Mouse (Mus musculus) heart, embryonic 11.5 days (tissue): ENCODE results near the gene Vmn1r70. TPM values are rescaled to one million over a fixed set of nuclear protein-coding genes. Genes with fewer than 3 reads are reported as not detected.

Experiments
- ATAC-seq: fragments of 200-750 bp; cut with Nextera tagmentation; replicated peaks from 2 replicates; pipeline ENCODE4 v1.8.0; 2017; ENCODE audit warnings: moderate library complexity; ENCODE audit not compliant: insufficient number of reproducible peaks, low FRiP score, low TSS enrichment
- H3K27ac ChIP-seq: fragments of 300-500 bp; sonication (generic); 2 replicates; pipeline ENCODE4 v1.5.1; 2014; ENCODE audit warnings: mild to moderate bottlenecking, low read depth, low read length
- H3K27me3 ChIP-seq: fragments of 300-500 bp; sonication (generic); 2 replicates; pipeline ENCODE4 v1.6.1; 2014; ENCODE audit warnings: mild to moderate bottlenecking, low read length, mixed read lengths; ENCODE audit not compliant: control insufficient read depth, insufficient read depth
- H3K36me3 ChIP-seq: fragments of 300-500 bp; sonication (generic); 2 replicates; pipeline ENCODE4 v1.6.1; 2014; ENCODE audit warnings: mild to moderate bottlenecking, low read length, moderate library complexity, mixed read lengths; ENCODE audit not compliant: control insufficient read depth, insufficient read depth
- H3K4me1 ChIP-seq: fragments of 300-500 bp; sonication (generic); 2 replicates; pipeline ENCODE4 v1.6.1; 2014; ENCODE audit warnings: low read length; ENCODE audit not compliant: control insufficient read depth, insufficient read depth
- H3K4me2 ChIP-seq: fragments of 300-500 bp; sonication (generic); 2 replicates; pipeline ENCODE4 v1.6.1; 2014; ENCODE audit warnings: mild to moderate bottlenecking, moderate library complexity
- H3K4me3 ChIP-seq: fragments of 300-500 bp; sonication (generic); 2 replicates; pipeline ENCODE4 v1.5.1; 2014; ENCODE audit warnings: low read depth, low read length
- H3K9ac ChIP-seq: fragments of 300-500 bp; sonication (generic); 2 replicates; pipeline ENCODE4 v1.6.1; 2014; ENCODE audit warnings: mild to moderate bottlenecking, low read depth, low read length, moderate library complexity
- H3K9me3 ChIP-seq: fragments of 300-500 bp; sonication (generic); replicated peaks from 2 replicates; pipeline ENCODE4 v1.6.1; 2016; ENCODE audit warnings: low read length; ENCODE audit not compliant: control insufficient read depth
- WGBS: fragments of 180-500 bp; shearing (Covaris S2); extraction: QIAGEN DNeasy Blood & Tissue Kit; methylation state at CpG from one replicate; pipeline ENCODE4 v1.1.7; 2014; ENCODE audit not compliant: insufficient replicate concordance; 5-methylcytosine and 5-hydroxymethylcytosine counted together
- polyA plus RNA-seq: library from polyadenylated mRNA; unstranded; fragments of >200 nt; fragmentation: Nextera tagmentation; extraction: Ambion mirVana; gene quantifications from 2 replicates; pipeline ENCODE4 v1.2.1, GENCODE M21; 2014

Vmn1r70 gene
- not detected in 2 replicates for polyA plus RNA-seq

- 54% methylated on average over 1 of the region's 1 CpGs for WGBS
- Histone ChIP-seq H3K27me3 (no peaks in the 10 kb centered on the region), H3K4me3 (no peak within 1 kb of the TSS), H3K4me1 (no peaks in the 10 kb centered on the region), H3K4me2 (no peak within 1 kb of the TSS), H3K36me3 (no peaks in the 10 kb centered on the region), H3K27ac (no peak within 1 kb of the TSS), H3K9me3 (peaks cover 23% of the 10 kb centered on the region), H3K9ac (no peak within 1 kb of the TSS)
- no peak for ATAC-seq
Measured at GRCm38 (mm10) chr7:10631232-10631631, at the start of gene Vmn1r70. Gene Vmn1r70, plus strand, starts transcription at chr7:10631532.

GRCm38 (mm10) chr7:10613559-10613958 is 17.8 kb upstream of the Vmn1r70 start, which contains the start of gene Vmn1r69:
Gene Vmn1r69, minus strand, starts transcription at chr7:10613659.
- Histone ChIP-seq H3K4me3 (no peak within 1 kb of the TSS), H3K36me3 (no peaks in the 10 kb centered on the region), H3K9me3 (peaks cover 6% of the 10 kb centered on the region), H3K9ac (no peak within 1 kb of the TSS), H3K27ac (no peak within 1 kb of the TSS), H3K27me3 (no peaks in the 10 kb centered on the region), H3K4me2 (no peak within 1 kb of the TSS), H3K4me1 (no peaks in the 10 kb centered on the region)
- no peak for ATAC-seq

Other genes starting within 250 kb of the Vmn1r70 start
- not detected in 2 replicates for gene Vmn1r67, start 188.2 kb upstream of the Vmn1r70 start, polyA plus RNA-seq
- gene Zik1, start 136.1 kb upstream of the Vmn1r70 start, polyA plus RNA-seq: 10.6 and 13.1 TPM in 2 replicates
- gene Vmn1r68, start 73.0 kb upstream of the Vmn1r70 start, polyA plus RNA-seq: not detected in 2 replicates
- gene Vmn1r69, start 17.9 kb upstream of the Vmn1r70 start, polyA plus RNA-seq: not detected in 2 replicates
- not detected in 2 replicates for gene Nlrp4b, start 56.3 kb downstream of the Vmn1r70 start, polyA plus RNA-seq
- not detected in 2 replicates for gene Vmn1r71, start 122.8 kb downstream of the Vmn1r70 start, polyA plus RNA-seq